Mouse (Mus musculus) bone marrow, adult 2 months (tissue): Measurements from ENCODE around the gene Gm8947.

Experiments used
- CTCF ChIP-seq: fragments of 200-500 bp; IDR thresholded peaks from 2 replicates; pipeline ENCODE4 v1.5.1; 2011; ENCODE audit warnings: low read length, control low read depth; ENCODE audit not compliant: control insufficient read depth, insufficient read depth
- POLR2A ChIP-seq: fragments of 200-500 bp; IDR thresholded peaks from 2 replicates; pipeline ENCODE4 v1.6.1; 2011; ENCODE audit warnings: low read depth, mild to moderate bottlenecking, control low read depth, low read length, borderline replicate concordance; ENCODE audit not compliant: control insufficient read depth

DNA sequence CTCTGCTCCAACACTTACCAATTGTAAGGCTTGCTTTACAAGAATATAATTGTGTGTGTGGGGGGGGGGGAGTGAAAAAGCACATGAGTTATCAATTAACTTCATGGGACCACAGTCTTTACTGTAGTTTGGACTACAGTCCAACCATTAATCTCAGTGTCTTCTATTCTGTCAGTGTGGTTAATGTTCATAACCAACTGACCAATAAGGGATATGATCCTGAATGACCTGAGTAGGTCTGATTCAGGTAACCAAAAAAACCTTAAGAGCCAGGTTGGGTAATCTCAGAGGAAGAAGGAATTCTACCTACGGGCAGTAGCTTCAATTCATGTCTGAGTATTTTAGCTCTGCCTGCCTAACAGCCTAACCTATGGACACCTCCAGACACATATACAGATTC lies 32.4 kb downstream of the Gm8947 start:
- no peak for TF ChIP-seq POLR2A
- no peak for TF ChIP-seq CTCF
